Mouse (Mus musculus) lung, adult 2 months (tissue): Measurements from ENCODE around the gene 4933430I17Rik. TPM values are rescaled to one million over a fixed set of nuclear protein-coding genes. Genes with fewer than 3 reads are reported as not detected.
"Not testable (repeated sequence)": the region's sequence is repeated elsewhere in the genome, so short reads cannot be mapped to it uniquely, and the experiment has no call there.

Experiments
- DNase-seq: peaks from one replicate; pipeline ENCODE4 v3.0.0; 2022
- H3K4me1 ChIP-seq: fragments of 200-500 bp; 2 replicates; pipeline ENCODE4 v1.6.1; 2011; ENCODE audit warnings: low read length; ENCODE audit not compliant: control insufficient read depth, insufficient read depth
- H3K4me3 ChIP-seq: fragments of 200-500 bp; replicated peaks from 2 replicates; pipeline ENCODE3; 2011; ENCODE audit warnings: low read depth, mild to moderate bottlenecking, control low read depth, low read length; ENCODE audit errors: extremely low read depth
- CTCF ChIP-seq: fragments of 200-500 bp; IDR thresholded peaks from 2 replicates; pipeline ENCODE4 v1.5.1; 2011; ENCODE audit warnings: mild to moderate bottlenecking, low read length, control low read depth; ENCODE audit not compliant: insufficient read depth
- POLR2A ChIP-seq: fragments of 200-500 bp; IDR thresholded peaks from 2 replicates; pipeline ENCODE4 v1.6.1; 2011; ENCODE audit warnings: low read depth, mild to moderate bottlenecking, control low read depth, low read length, borderline replicate concordance; ENCODE audit errors: extremely low read depth
- WGBS: fragments of 180-500 bp; shearing (Covaris S2); methylation state at CpG from one replicate; pipeline ENCODE4 v1.1.7; 2018; 5-methylcytosine and 5-hydroxymethylcytosine counted together
- polyA plus RNA-seq: library from polyadenylated mRNA; depleted of rRNA; stranded (reverse); fragments of >200 nt; gene quantifications from 2 replicates; pipeline ENCODE4 v1.2.3, GENCODE M21; 2012; rRNA removed

Gene 4933430I17Rik
- polyA plus RNA-seq, 1 experiment, result 0.15 TPM

DNA sequence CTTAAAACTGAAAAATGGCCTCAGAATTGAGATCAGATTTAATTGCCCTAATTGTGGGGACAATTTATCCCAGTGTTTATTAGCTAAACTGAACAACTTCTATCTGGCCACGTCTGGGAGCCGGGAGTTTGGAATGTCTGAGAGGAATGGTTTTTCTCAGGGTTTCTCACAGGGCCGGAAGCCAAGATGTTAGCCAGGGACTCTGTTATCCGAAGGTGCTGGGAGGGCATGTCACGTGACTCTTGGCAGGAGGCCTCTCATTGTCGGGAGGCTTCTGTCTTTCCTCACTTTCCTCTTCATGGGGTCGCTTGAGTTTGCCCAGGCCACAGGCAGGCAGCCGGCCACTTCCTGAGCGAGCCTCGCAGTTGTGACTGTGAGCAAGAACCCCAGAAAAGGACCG lies 66.2 kb downstream of the 4933430I17Rik start:
- Histone ChIP-seq H3K4me1 (peaks cover 8% of the 10 kb centered on the region), H3K4me3 (no peak overlapping the region)
- no peak for DNase-seq
- TF ChIP-seq CTCF, result no peak
- no peak for TF ChIP-seq POLR2A
- WGBS, result 11% methylated on average over 11 of the region's 11 CpGs

DNA sequence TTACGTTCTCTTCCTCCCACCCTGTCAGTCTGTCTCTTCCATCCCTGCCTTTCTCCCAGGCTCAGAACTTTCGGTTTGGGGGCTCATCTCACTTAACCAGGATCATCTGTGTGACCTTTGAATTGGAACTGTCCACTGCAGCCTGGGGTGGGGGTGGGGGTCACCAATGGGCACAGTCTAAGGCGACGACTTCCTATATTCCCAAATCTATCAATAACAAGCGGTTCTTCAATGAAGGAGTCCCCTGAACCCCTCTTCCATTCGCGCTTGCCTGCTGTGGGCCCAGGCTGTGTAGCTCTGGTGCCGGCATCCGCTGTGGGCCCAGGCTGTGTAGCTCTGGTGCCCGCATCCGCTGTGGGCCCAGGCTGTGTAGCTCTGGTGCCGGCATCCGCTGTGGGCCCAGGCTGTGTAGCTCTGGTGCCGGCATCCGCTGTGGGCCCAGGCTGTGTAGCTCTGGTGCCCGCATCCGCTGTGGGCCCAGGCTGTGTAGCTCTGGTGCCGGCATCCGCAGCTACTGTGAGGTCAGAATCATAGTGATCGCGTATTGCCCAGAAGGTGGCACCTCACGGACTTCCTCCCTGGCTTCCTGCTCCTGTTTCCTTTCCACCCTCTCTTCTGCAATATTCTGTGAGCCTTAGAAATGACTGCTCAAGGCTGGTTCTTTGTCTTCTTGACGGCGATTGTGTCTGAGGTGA lies 68.5 kb downstream of the 4933430I17Rik start:
- 79% methylated on average over 24 of the region's 24 CpGs for WGBS
- DNase-seq, H3K4me1 ChIP-seq, H3K4me3 ChIP-seq: not testable (repeated sequence)

DNA sequence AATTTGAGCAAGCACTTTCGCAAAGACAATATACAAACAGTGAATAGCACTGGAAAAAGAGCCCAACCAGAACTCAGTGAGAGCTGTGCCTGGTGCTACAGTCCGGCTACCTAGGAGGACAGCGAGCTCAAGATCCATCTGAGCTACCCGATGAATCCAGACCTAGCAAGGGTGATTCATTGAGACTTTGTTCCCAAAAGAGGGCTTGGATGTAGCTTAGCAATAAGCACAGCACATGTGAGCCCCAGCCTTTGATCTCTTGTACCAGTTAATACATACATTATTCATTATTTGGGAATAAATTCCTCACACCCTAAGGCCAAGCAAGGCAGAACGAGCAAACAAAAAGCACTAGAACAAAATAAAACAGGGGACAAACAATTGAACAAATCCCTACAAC lies 69.3 kb downstream of the 4933430I17Rik start:
- TF ChIP-seq CTCF (no peak), POLR2A (no peak)
- no peak overlapping the region for H3K4me3 ChIP-seq
- peaks cover 8% of the 10 kb centered on the region for H3K4me1 ChIP-seq
- DNase-seq, result no peak
- whole genome bisulfite sequencing, result 87% methylated on average over 5 of the region's 5 CpGs

DNA sequence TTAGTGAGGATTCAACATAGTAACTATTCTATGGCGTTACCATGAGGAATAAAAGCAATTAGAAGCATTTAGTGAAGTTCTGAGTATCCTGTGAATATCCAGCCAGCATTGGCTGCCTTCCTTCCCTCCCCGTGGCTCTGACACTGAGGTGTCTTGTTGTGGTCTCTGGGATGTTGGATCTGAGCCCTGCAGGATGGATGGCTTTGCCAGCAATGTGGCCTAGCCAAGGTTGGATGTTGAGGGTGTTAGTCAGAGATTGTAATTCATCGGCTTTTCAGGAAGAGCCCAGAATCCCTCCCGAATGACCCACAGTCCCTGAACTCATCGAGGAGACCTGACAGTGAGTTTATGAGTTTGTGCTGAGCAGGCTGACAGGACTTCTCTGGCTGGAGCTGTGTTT lies 70.9 kb downstream of the 4933430I17Rik start:
- 48% methylated on average over 5 of the region's 5 CpGs for WGBS
- no peak for DNase-seq
- no peak for TF ChIP-seq CTCF
- TF ChIP-seq POLR2A, result no peak
- Histone ChIP-seq H3K4me3 (no peak overlapping the region), H3K4me1 (peaks cover 6% of the 10 kb centered on the region; the same call in 1 of the 2 replicates)

Other genes with a start within 250 kb of the 4933430I17Rik start
- gene Fkbp15, start 164.8 kb upstream of the 4933430I17Rik start, polyA plus RNA-seq, result 35.6 and 41.5 TPM in 2 replicates
- 23.2 and 29.3 TPM in 2 replicates for gene Slc31a1, start 164.6 kb upstream of the 4933430I17Rik start, polyA plus RNA-seq
- gene Cdc26, start 116.7 kb upstream of the 4933430I17Rik start, polyA plus RNA-seq, result 20.9 and 31.5 TPM in 2 replicates
- gene Prpf4, start 116.6 kb upstream of the 4933430I17Rik start, polyA plus RNA-seq, result 6.3 and 7.9 TPM in 2 replicates
- gene Rnf183, start 90.1 kb upstream of the 4933430I17Rik start, polyA plus RNA-seq, result 1.0 and 1.7 TPM in 2 replicates
- gene Wdr31, start 54.5 kb upstream of the 4933430I17Rik start, polyA plus RNA-seq, result 4.0 and 4.2 TPM in 2 replicates
- 26.0 and 31.0 TPM in 2 replicates for gene Bspry, start 45.3 kb upstream of the 4933430I17Rik start, polyA plus RNA-seq
- 10.0 and 14.1 TPM in 2 replicates for gene Hdhd3, start 21.9 kb upstream of the 4933430I17Rik start, polyA plus RNA-seq
- 139 and 141 TPM in 2 replicates for gene Alad, start 5.5 kb upstream of the 4933430I17Rik start, polyA plus RNA-seq
- 8.9 and 16.1 TPM in 2 replicates for gene Pole3, start 301 bp upstream of the 4933430I17Rik start, polyA plus RNA-seq
- 97.1 and 104 TPM in 2 replicates for gene Rgs3, start 34.5 kb downstream of the 4933430I17Rik start, polyA plus RNA-seq